Mouse (Mus musculus) c-Kit-positive CD71-negative TER-119-negative erythroid progenitor cells, embryonic 14.5 days (primary cell): ENCODE data around the gene Chmp4b.

Experiments used
- DNase-seq: peaks from one replicate; pipeline ENCODE4 v3.0.0-alpha.2; 2013; ENCODE audit warnings: low read depth

The Chmp4b gene

DNA sequence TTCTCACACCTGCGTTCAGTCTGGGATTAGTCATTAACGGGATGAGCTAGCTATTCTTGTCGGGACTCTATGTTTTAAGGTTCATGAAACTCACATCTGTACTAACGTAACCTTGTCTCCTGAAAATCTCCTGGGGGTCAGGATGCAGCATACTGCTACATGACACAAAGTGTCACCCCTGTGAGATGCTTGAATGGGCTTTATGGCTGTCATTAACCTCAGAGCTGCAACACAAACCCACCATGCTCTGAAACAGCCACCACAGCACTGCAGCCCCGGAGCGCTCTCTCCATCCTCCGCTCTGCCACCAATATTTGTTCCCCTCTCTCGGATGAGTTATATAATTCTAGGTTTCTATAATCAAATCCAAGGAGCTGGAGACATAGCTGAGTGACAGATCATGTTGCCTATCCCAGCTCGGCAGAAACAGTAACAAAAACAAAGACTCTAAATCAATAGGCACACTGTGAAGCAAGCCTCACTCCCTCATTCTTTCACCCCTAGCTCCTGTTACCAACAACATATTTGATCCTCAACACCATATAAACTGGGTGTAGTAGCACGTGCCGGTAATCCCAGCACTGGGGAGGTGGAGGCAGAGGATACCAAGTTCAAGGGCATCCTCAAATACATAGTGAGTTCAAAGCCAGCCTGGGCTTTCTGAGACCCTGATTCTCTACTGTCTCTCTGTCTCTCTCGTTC, 67.5 kb downstream of the Chmp4b start:
- DNase-seq = no peak

DNA sequence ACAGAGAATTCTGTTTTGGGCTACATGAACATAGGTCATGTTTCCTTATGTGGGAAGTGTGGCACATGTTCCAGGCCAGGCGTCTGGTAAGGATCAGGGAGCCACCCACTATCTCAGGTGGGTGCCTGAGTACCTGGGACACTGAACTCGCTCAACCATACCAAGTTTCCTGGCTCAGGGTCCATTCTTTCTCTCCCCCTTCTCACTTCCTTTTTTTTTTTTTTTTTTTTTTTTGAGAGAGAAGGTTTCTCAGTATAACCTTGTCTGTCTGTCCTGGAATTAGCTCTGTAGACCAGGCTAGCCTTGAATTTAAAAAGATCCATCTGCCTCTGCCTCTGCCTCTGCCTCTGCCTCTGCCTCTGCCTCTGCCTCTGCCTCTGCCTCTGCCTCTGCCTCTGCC, 68.8 kb downstream of the Chmp4b start:
- no peak for DNase-seq

DNA sequence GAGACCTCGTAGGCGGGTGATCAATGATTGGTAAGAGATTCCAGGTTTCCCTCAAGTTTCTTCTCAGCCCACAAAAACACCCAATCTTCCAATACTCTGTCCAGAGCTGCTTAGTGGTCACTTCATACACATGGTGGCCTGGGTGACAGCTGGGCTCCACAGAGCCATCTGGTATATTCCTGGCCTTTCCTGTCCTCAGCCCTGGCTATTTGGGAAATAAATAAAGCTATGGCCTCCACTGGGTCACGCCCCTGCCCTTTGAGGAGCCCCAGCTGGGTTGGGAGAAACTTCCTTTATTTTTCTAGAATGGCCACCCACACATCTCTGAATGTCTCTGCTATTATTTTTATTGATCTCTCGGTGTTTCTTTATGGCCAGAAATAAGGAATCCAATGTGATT, 72.0 kb downstream of the Chmp4b start:
- no peak for DNase-seq

DNA sequence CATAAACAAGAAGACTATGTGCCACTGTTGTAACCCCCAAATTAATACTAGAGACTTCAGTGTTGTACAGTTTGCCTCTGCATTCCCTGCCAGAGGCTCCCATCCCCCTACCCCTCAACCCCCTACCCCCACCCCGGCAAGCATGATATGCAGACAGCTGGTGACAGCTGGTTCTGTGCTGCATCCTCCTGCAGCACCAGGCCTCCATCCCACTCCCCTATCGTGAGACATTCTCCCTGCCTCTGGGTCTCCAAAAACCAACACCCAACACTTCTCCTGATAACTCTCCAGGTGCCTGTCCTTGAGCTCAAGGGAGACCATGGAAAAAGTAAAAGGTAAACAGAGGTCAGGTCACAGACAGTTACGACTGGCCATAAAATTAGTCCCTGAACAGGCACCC, 78.2 kb downstream of the Chmp4b start:
- DNase-seq = no peak

DNA sequence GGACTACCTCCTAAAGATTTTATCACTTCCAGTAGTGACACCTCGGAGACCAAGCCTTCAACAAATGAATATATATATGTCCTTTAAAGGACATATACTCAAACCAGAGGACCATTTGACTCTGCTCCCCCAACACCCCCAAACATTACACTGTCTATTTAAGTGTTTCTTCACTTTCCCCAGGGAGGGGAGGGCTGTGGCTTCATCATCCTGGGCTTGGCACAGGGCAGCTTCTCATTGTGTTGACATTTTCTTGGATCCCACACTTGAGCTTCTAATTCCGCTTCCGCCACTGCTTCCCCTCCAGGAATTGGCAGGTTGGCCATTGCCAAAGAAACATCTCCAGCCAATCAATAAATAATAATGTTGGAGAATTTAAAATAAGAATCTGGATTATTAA, 79.3 kb downstream of the Chmp4b start:
- DNase-seq = no peak

DNA sequence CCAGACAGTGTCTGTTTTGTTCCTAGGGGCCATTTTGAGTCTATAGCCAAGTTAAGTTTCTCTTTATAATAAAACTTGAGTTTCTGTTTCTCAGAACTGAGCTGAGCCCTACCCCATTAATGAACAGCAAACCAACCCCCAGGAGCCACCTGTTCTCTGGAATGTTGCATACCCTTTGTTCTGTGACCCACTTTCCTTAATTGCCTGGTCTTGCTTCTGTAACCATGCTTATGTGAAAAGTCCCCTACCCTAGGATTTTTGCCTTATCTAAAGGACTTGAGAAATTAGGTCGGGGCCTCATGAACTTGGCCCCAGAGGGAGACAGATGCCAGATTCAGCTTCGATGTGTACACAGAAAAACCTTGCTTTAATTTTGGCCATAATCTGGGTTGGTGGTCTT, 80.4 kb downstream of the Chmp4b start:
- DNase-seq = no peak

DNA sequence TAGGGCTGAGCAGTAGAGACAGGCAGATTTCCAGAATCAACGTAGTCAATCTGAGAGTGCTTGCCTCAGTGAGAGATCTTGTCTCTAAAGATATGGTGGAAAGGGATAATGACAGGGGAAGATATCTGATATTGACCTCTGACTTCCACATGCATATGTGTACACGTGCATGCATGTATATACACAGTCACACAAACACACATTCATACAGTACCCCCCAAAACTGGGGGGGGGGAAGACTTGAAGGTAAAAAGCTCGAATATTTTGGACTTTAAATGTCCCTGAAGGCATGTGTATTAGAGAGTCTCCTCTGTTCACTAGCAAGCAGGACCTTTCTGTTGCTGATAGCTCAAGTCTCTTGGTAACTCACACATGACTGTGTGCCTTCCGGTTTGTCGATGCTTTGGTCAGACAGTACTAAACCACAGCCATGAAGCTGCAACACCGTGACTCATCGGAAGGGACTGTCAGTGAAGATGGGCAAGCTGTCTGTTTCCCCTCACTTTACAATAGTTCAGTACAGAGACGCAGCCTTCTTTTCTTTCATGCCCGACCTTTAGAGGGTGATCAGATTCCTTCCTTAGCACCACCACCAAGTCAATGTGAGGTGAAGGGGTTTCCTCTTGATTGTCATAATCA, 81.1 kb downstream of the Chmp4b start:
- DNase-seq = peak; percentile 43

DNA sequence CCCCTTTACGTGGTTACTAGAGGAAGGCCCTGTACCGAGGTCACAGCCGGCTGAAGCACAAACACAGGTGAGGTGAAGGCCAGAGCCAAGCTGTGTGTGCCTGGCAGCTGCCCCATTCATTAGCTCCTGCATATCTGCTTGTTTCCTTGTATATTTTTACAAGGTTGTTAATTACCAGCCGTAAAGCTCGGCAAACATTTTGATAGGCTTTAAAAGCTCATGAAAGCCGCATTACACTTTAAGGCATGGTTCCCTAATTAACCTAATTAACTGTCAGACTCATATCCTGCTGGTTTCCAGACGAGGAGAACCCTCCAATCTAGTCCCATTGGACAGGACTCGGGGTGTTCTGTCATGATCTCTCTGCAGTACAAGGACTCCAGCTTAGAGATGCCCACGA, 83.5 kb downstream of the Chmp4b start:
- no peak for DNase-seq

DNA sequence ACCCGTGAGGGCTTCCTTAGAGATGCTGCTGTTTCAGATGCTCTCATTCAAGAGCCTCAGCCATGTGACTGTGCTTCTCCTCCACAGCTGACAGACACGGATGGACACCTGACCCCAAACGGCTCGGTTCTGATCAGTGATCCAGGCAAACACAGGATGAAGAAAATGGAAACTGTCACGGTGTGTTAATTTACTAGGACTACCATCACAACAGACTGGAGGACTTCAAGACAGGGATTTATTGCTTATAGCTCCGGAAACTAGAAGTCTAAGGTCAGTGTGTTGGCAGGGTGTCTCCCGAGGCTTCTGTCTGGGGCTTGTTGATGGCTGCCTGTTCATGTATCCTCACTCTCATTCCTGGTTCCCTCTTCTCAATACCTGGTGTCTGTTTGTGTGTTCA, 83.9 kb downstream of the Chmp4b start:
- no peak for DNase-seq

DNA sequence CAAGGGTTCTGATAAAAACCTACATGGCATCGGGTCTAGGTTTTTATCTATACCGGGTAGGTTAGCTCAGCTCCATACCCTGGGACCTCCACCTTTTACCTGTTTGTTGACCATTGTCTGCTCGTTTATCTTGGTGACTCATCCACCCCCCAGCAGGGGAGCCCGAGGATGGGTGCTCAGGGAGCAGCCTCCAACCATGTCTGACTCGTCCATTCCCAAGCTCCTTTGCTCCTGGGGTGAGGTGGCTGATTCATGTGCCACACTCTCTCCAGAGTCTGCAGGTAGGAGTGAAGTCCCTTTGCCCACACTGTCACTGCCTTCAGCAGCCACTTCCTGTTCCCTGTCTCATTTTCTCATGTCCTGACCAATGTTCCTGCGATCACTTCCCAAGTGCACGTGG, 84.5 kb downstream of the Chmp4b start:
- DNase-seq = no peak

DNA sequence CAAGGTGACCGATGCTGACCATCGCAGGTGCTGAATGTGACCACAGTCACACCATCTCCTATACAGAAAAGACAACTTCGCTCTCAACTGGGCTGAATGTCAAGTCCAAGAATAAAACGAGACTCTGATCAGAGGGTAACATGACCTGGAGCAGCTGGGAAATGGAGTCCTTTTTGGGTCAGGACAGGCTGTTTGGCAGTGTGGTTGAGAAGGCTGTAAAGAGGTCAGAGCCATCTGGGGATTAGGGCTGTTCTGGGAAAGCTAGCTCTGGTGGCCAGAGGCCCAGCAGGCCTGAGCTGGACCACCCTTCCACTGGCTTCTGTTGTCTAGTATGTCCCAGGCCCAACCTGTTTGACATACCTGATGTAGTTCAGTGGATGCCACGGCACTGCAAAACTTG, 87.1 kb downstream of the Chmp4b start:
- DNase-seq = no peak

DNA sequence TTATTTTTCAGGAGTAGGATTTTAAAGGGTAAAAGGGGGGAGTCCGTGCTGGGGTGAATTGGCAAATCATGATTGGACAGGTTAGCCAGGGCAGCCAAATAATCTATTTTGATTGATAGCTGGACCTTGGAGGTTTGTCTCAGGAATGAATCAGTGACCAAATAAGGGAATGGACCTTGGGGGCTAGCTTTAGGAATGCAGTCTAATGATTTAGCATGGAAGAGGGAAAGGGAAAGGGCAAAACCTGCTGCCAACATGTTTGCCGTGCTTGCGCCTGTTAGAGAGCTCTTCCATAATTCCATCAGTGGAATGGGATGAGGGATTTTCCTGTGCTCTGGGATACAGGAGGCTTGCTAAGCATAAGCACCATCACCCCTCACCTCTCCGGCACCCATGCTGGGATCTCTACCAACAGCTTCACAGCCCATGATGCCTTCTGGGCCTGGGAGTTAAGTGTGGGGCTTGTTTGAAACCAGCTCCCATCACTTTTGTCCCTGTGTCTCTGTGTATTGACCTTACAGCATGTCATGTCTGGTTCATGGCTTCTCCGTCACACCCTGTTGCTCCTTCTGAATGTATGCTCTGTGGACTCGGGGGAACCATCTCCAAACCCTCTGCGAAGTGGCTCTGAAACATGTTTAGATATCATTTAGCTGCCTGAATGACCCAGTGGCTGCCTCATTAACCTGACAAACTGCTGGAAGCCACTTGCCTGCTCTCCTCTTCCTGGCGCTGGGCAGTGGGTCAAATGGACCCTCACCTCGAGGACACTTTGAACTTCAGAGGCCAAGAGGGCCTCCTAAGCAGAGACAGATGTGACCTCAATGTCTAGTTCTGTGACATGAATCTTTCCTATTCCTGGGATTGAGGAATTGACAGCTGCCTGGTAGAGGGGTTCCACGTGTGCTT, 91.7 kb downstream of the Chmp4b start:
- no peak for DNase-seq

DNA sequence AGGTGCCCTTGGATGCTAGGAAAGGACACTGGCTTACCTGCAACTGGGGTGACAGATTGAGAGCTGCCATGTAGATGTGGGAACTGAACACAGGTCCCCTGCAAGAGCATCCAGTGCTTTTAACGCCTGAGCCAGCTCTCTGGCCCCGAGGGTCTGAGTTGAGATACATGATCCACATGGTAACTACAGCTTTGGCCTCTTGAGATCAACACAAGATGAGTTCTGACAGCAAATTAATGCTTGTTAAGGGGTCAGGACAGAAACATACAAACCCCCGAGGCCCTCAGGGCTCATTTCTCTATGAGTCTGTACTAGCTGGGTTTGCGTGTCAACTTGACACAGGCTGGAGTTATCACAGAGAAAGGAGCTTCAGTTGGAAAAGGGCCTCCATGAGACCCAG, 92.4 kb downstream of the Chmp4b start:
- DNase-seq = no peak
